Mouse (Mus musculus) erythroblast, embryonic 14.5 days (primary cell): Measurements from ENCODE around the gene Ccm2l. TPM values are rescaled to one million over a fixed set of nuclear protein-coding genes. Genes with fewer than 3 reads are reported as not detected.

ENCODE experiments used
- H3K27me3 ChIP-seq: 2 replicates; pipeline ENCODE4 v1.6.1; 2012; ENCODE audit warnings: inconsistent platforms; ENCODE audit not compliant: control insufficient read depth
- H3K36me3 ChIP-seq: 2 replicates; pipeline ENCODE4 v1.6.1; 2012; ENCODE audit warnings: mild to moderate bottlenecking, inconsistent platforms; ENCODE audit not compliant: control insufficient read depth
- H3K4me1 ChIP-seq: 2 replicates; pipeline ENCODE4 v1.6.1; 2012; ENCODE audit warnings: inconsistent platforms; ENCODE audit not compliant: control insufficient read depth
- H3K4me3 ChIP-seq: replicated peaks from 2 replicates; pipeline ENCODE3; 2012; ENCODE audit warnings: moderate library complexity, mild to moderate bottlenecking, inconsistent platforms
- H3K9me3 ChIP-seq: 2 replicates; pipeline ENCODE4 v1.6.1; 2012; ENCODE audit warnings: low read length, inconsistent platforms, mixed read lengths; ENCODE audit not compliant: control insufficient read depth
- GATA1 ChIP-seq: IDR thresholded peaks from 2 replicates; pipeline ENCODE4 v1.6.1; 2012; ENCODE audit warnings: low read length, inconsistent platforms, mixed read lengths
- TAL1 ChIP-seq: IDR thresholded peaks from 3 replicates; pipeline ENCODE4 v1.6.1; 2012; ENCODE audit warnings: low read length, inconsistent platforms, mixed read lengths
- polyA plus RNA-seq: library from polyadenylated mRNA; stranded (reverse); fragments of >175 nt; gene quantifications from 2 replicates; pipeline ENCODE4 v1.2.3, GENCODE M21; 2012

The Ccm2l gene
- polyA plus RNA-seq, 1 experiment: not detected

- Histone ChIP-seq H3K27me3 (peaks cover 20% of the 10 kb centered on the region), H3K4me3 (no peak overlapping the region), H3K9me3 (no peaks in the 10 kb centered on the region), H3K4me1 (no peaks in the 10 kb centered on the region), H3K36me3 (no peaks in the 10 kb centered on the region)
- TF ChIP-seq TAL1: no peak
- TF ChIP-seq GATA1: no peak
These were observed 1.2 kb downstream of the Ccm2l start for GRCm38 (mm10) chr2:153066991-153067390.

GRCm38 (mm10) chr2:153070762-153071490 is 5.2 kb downstream of the Ccm2l start:
- no peak for TF ChIP-seq GATA1
- TF ChIP-seq TAL1: no peak
- Histone ChIP-seq H3K4me3 (no peak overlapping the region), H3K36me3 (no peaks in the 10 kb centered on the region), H3K9me3 (no peaks in the 10 kb centered on the region), H3K27me3 (peaks cover 23% of the 10 kb centered on the region), H3K4me1 (no peaks in the 10 kb centered on the region)

DNA sequence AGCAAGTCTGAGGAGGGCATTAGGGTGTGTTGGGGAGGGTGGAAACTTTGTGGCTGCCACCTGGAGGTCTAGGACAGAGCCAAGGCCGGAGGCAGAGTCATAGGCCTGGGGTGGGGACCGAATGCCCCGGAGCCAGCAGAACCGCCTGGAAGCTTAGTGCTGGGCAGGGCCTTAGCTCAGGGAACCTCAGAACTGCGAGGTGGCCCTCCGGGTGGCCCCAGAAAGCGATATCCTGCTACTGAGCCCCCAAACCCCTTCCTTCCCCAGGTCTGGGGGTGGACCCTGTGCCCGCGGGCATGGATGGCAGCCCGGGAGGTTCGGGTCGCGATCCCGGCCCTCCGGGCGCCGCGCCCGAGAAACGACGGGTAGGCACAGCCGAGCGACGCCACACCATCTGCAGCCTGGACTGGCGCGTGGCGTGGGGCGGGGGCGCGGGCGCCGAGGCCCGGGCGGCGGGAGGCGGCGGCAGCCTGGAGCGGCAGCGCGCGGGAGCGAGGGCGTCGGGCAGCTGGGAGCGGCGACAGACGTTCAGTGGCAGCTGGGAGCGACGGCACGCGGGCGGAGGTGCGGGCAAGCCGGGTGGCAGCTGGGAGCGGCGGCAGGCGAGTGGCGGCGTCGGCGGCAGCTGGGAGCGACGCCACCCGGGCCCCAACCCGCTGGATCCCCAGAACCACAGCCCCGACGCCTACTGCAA is 5.9 kb downstream of the Ccm2l start:
- TF ChIP-seq TAL1 (no peak), GATA1 (no peak)
- Histone ChIP-seq H3K9me3 (no peaks in the 10 kb centered on the region), H3K36me3 (no peaks in the 10 kb centered on the region), H3K27me3 (peaks cover 23% of the 10 kb centered on the region), H3K4me3 (no peak overlapping the region), H3K4me1 (no peaks in the 10 kb centered on the region)

- no peak overlapping the region for H3K4me3 ChIP-seq
- H3K27me3 ChIP-seq: peaks cover 20% of the 10 kb centered on the region
- no peaks in the 10 kb centered on the region for H3K9me3 ChIP-seq
- no peaks in the 10 kb centered on the region for H3K4me1 ChIP-seq
- TF ChIP-seq TAL1: no peak
- no peak for TF ChIP-seq GATA1
- H3K36me3 ChIP-seq: no peaks in the 10 kb centered on the region
These were observed 8.9 kb downstream of the Ccm2l start for GRCm38 (mm10) chr2:153074651-153075050.

GRCm38 (mm10) chr2:153075961-153076360 is 10.2 kb downstream of the Ccm2l start:
- H3K9me3 ChIP-seq: no peaks in the 10 kb centered on the region
- no peak overlapping the region for H3K4me3 ChIP-seq
- TF ChIP-seq TAL1 (no peak), GATA1 (no peak)
- H3K27me3 ChIP-seq: peaks cover 14% of the 10 kb centered on the region
- no peaks in the 10 kb centered on the region for H3K36me3 ChIP-seq
- no peaks in the 10 kb centered on the region for H3K4me1 ChIP-seq

- no peaks in the 10 kb centered on the region for H3K4me1 ChIP-seq
- no peaks in the 10 kb centered on the region for H3K9me3 ChIP-seq
- TF ChIP-seq GATA1: no peak
- no peaks in the 10 kb centered on the region for H3K36me3 ChIP-seq
- no peak overlapping the region for H3K4me3 ChIP-seq
- no peaks in the 10 kb centered on the region; the same call in 1 of the 2 replicates for H3K27me3 ChIP-seq
These were observed 15.2 kb downstream of the Ccm2l start for GRCm38 (mm10) chr2:153080841-153081523.

- Histone ChIP-seq H3K9me3 (no peaks in the 10 kb centered on the region), H3K4me1 (no peaks in the 10 kb centered on the region), H3K4me3 (no peak overlapping the region), H3K36me3 (no peaks in the 10 kb centered on the region), H3K27me3 (no peaks in the 10 kb centered on the region)
- no peak for TF ChIP-seq GATA1
- TF ChIP-seq TAL1: no peak
These were observed 16.1 kb downstream of the Ccm2l start for GRCm38 (mm10) chr2:153081866-153082265.

GRCm38 (mm10) chr2:153083275-153083674 is 17.5 kb downstream of the Ccm2l start:
- no peak for TF ChIP-seq TAL1
- TF ChIP-seq GATA1: no peak
- Histone ChIP-seq H3K27me3 (no peaks in the 10 kb centered on the region), H3K9me3 (no peaks in the 10 kb centered on the region), H3K4me1 (no peaks in the 10 kb centered on the region), H3K36me3 (no peaks in the 10 kb centered on the region), H3K4me3 (no peak overlapping the region)

DNA sequence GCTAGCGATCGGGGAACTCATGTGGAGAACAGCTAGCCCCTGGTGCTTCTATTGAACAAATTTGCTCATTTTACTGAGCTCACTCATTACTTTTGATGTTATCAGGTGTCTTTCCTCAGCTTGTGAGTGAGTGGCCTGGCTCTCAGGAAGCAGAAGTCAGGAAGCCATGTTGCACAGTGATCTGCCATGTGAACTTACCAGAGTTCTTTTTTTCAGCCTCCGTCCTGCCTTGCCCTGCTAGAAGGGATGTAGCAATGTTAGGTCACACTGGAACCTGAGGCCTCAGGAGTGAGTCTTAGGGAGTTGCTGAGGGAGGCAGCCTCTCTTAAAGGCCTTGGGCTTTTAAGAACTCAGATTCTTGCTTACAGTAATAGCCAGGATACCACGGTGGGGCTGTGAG is 18.1 kb downstream of the Ccm2l start:
- Histone ChIP-seq H3K9me3 (no peaks in the 10 kb centered on the region), H3K4me3 (no peak overlapping the region), H3K27me3 (no peaks in the 10 kb centered on the region), H3K36me3 (no peaks in the 10 kb centered on the region), H3K4me1 (no peaks in the 10 kb centered on the region)
- TF ChIP-seq GATA1 (no peak), TAL1 (no peak)
